Comparison of ENCODE assay signal across 7 mouse cellular contexts in the genomic region with DNA sequence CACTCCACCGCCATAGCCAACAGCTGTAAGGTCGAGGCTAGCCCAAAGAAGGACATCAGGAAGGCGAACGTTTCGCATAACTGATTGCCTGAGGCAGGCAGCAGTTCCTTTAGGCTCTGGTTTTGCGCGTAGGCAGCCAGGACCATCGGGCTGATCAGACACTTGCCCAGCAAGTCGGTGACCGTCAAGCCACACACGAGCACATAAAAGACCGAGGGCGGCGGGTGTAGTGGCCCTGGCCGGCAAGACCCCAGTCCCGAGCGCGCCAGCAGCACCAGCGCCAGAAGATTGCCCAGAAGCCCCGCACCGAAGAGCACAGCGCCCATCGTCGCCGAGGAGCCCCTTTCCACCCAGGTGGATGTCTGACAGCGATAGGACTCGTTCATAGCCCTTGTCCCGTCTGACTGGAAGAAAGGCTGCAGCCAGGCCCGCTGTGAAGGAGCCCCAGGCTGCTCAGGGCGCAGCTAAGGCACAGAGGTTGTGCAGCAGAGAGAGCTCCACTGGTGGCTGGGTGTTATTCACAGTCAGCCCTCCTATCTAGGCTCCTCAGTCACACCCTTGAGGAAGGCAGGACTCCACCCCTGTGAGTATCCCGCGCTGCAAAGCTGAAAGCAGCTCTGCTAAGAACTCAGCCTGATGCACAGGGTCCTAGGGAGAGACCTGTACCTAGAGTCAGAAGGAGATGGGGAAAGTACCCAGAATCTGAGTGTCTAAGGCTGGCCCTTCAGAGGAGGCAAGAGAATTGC. TPM values are rescaled to one million over a fixed set of nuclear protein-coding genes. Genes with fewer than 3 reads are reported as not detected.
A peak's percentile ranks its signal among the peaks of the same experiment; 100 is the strongest.
DNase-seq lines count a peak whose midpoint lies in the region; ATAC-seq and TF ChIP-seq lines count a peak whose summit lies in the region.

A gene (minus strand): TSS at position 508 of the 746 bp plus-strand sequence.

- TF ChIP-seq POLR2A in testis, adult 2 months (IDR thresholded peaks at IDR 0.05; ENCODE audit: control insufficient read depth, low read depth, low read length): no peak; the same call in 1 of the 2 replicates

- no peaks in the 10 kb centered on the region for H3K9me3 ChIP-seq in forebrain, embryonic 13.5 days (replicated peaks)

- no peaks in the 10 kb centered on the region for H3K36me3 ChIP-seq in testis, adult 2 months (ENCODE audit: control insufficient read depth, insufficient read depth, low read length)
- no peaks in the 10 kb centered on the region for H3K36me3 ChIP-seq in forebrain, embryonic 13.5 days (ENCODE audit: poor library complexity, severe bottlenecking)

- H3K4me1 ChIP-seq in testis, adult 2 months (ENCODE audit: control insufficient read depth, insufficient read depth, low read length): no peaks in the 10 kb centered on the region
- H3K4me1 ChIP-seq in forebrain, embryonic 13.5 days: peaks cover 10% of the 10 kb centered on the region

- H3K27ac ChIP-seq in testis, adult 2 months (ENCODE audit: control insufficient read depth, insufficient read depth, low read depth, low read length): no peak within 1 kb of the TSS
- no peak within 1 kb of the TSS for H3K27ac ChIP-seq in forebrain, embryonic 13.5 days

- peak within 1 kb of the TSS; percentile 72 for H3K4me3 ChIP-seq in testis, adult 2 months (ENCODE audit: control insufficient read depth, low read depth, low read length)
- peak within 1 kb of the TSS; percentile 30 for H3K4me3 ChIP-seq in forebrain, embryonic 13.5 days

- H3K27me3 ChIP-seq in testis, adult 2 months (ENCODE audit: control insufficient read depth, insufficient read depth, low read length): no peaks in the 10 kb centered on the region
- peaks cover 25% of the 10 kb centered on the region for H3K27me3 ChIP-seq in forebrain, embryonic 13.5 days

- H3K4me2 ChIP-seq in forebrain, embryonic 13.5 days: peak within 1 kb of the TSS; percentile 54

- no peak for TF ChIP-seq CTCF in testis, adult 2 months (IDR thresholded peaks at IDR 0.05; ENCODE audit: control insufficient read depth, insufficient read depth, insufficient replicate concordance, low read depth, low read length)

- 0 out of 2 replicates have a peak within 1 kb of the TSS, but pooled peaks have one; percentile 17 for H3K9ac ChIP-seq in forebrain, embryonic 13.5 days

- no peak for DNase-seq in testis, postnatal 10 days (ENCODE audit: low spot score)
- no peak for DNase-seq in urinary bladder, postnatal 36 days (ENCODE audit: low spot score in 2 of 2)
- DNase-seq in adrenal gland, adult 8-10 months: no peak

- under 1% methylated on average over 32 of the region's 32 CpGs for WGBS in forebrain, embryonic 13.5 days

- peak; percentile 43 for ATAC-seq in forebrain, embryonic 13.5 days
- peak; percentile 44 for ATAC-seq in megakaryocyte, adult 5-6 weeks (ENCODE audit: poor library complexity, severe bottlenecking)
- ATAC-seq in megakaryocyte-erythroid progenitor cell, adult 5-6 weeks (replicated peaks; ENCODE audit: low FRiP score, low TSS enrichment, poor library complexity, severe bottlenecking): no peak

RNA-seq across cellular contexts. Expression of the gene that starts here (rescaled TPM):
- 0.30 TPM in 2 replicates for polyA plus RNA-seq in testis, adult 2 months (2012; rRNA removed)
- polyA plus RNA-seq in forebrain, embryonic 13.5 days (2015; fragmentation: Nextera tagmentation; extraction: Ambion mirVana): 0.06 and 0.08 TPM in 2 replicates
- total RNA-seq in megakaryocyte, adult 5-6 weeks (2015): 0.30 TPM in 1 of 2 replicates, not detected in the other
- 0.20 and 0.22 TPM in 2 replicates for total RNA-seq in megakaryocyte, adult 5-6 weeks (2017)
- total RNA-seq in megakaryocyte-erythroid progenitor cell, adult 5-6 weeks (2014; fragmentation: Nextera tagmentation): not detected in 2 replicates
- total RNA-seq in megakaryocyte-erythroid progenitor cell, adult 5-6 weeks (2017): not detected in 2 replicates
- not detected for total RNA-seq in adrenal gland, adult 8-10 months (2022)

Comparison
In these comparisons a context has a peak if more than half of its experiments do, and no peak if none do; other contexts are left out.
1. Peak in ATAC-seq, H3K4me3 ChIP-seq, H3K9ac ChIP-seq and H3K4me2 ChIP-seq in forebrain, embryonic 13.5 days; RNA of the gene not detected or under 1 TPM.
2. Peak in ATAC-seq in megakaryocyte, adult 5-6 weeks; RNA of the gene not detected or under 1 TPM.